Mouse (Mus musculus): ENCODE measurements around the gene Prpsap2. TPM values are rescaled to one million over a fixed set of nuclear protein-coding genes. Genes with fewer than 3 reads are reported as not detected.

Gene Prpsap2
- polyA plus RNA-seq, 1 experiment from 2014 or later = 49.7 TPM

GRCm38 (mm10) chr11:61744460-61744859 is 17.4 kb downstream of the Prpsap2 start:
- Histone ChIP-seq H3K4me2 (no peak overlapping the region), H3K9me3 (no peaks in the 10 kb centered on the region), H3K36me3 (peaks cover 45% of the 10 kb centered on the region), H3K4me1 (replicated peaks) (no peaks in the 10 kb centered on the region), H3K4me3 (no peak overlapping the region), H3K27ac (replicated peaks) (no peak overlapping the region), H3K9ac (no peak overlapping the region), H3K27me3 (no peaks in the 10 kb centered on the region)
- ATAC-seq (ENCODE audit: low FRiP score, low read depth) = no peak
- WGBS = 62% methylated on average over 3 of the region's 3 CpGs

GRCm38 (mm10) chr11:61743768-61744167 is 18.1 kb downstream of the Prpsap2 start:
- ATAC-seq (ENCODE audit: low FRiP score, low read depth) = no peak
- peaks cover 49% of the 10 kb centered on the region for H3K36me3 ChIP-seq
- H3K9me3 ChIP-seq = no peaks in the 10 kb centered on the region
- no peaks in the 10 kb centered on the region for H3K4me1 ChIP-seq (replicated peaks)
- H3K9ac ChIP-seq = no peak overlapping the region
- H3K27me3 ChIP-seq = no peaks in the 10 kb centered on the region
- H3K4me3 ChIP-seq = no peak overlapping the region
- H3K4me2 ChIP-seq = no peak overlapping the region
- H3K27ac ChIP-seq (replicated peaks) = no peak overlapping the region
- WGBS = 41% methylated on average over 3 of the region's 3 CpGs

- WGBS = 93% methylated on average over 1 of the region's 1 CpGs
- Histone ChIP-seq H3K27ac (replicated peaks) (no peak overlapping the region), H3K4me1 (replicated peaks) (no peaks in the 10 kb centered on the region), H3K27me3 (no peaks in the 10 kb centered on the region), H3K9me3 (no peaks in the 10 kb centered on the region), H3K36me3 (peaks cover 59% of the 10 kb centered on the region), H3K4me3 (no peak overlapping the region), H3K9ac (no peak overlapping the region), H3K4me2 (no peak overlapping the region)
- no peak for ATAC-seq (ENCODE audit: low FRiP score, low read depth)
Measured at GRCm38 (mm10) chr11:61740500-61740899, 21.4 kb downstream of the Prpsap2 start.

- no peak overlapping the region for H3K4me3 ChIP-seq
- no peaks in the 10 kb centered on the region for H3K27me3 ChIP-seq
- ATAC-seq (ENCODE audit: low FRiP score, low read depth) = no peak
- H3K27ac ChIP-seq (replicated peaks) = no peak overlapping the region
- H3K4me2 ChIP-seq = no peak overlapping the region
- no peaks in the 10 kb centered on the region for H3K4me1 ChIP-seq (replicated peaks)
- H3K9me3 ChIP-seq = no peaks in the 10 kb centered on the region
- H3K9ac ChIP-seq = no peak overlapping the region
- peaks cover 68% of the 10 kb centered on the region for H3K36me3 ChIP-seq
- WGBS = 93% methylated on average over 1 of the region's 1 CpGs
Measured at GRCm38 (mm10) chr11:61737290-61737689, 24.6 kb downstream of the Prpsap2 start.

DNA sequence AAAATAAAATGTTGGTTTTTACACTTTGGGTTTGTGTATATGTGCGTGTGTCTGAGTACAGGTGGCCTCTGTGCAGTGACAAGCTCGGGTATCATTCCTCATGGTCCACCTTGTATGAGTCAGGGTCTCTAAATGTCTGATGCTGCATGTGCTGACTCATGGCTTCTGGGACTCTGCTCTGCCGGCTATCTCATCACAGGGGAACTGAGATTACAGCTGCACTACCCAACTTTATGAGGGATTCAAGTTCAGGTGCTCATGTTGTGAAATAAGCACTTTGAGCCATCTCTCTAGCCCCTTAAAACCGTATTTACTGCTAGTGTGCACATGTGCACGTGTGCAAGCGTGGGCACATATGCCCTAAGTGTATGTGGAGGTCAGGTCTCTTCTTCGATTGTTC is 29.2 kb downstream of the Prpsap2 start:
- no peak overlapping the region for H3K9ac ChIP-seq
- ATAC-seq (ENCODE audit: low FRiP score, low read depth) = no peak
- no peaks in the 10 kb centered on the region for H3K27me3 ChIP-seq
- H3K9me3 ChIP-seq = no peaks in the 10 kb centered on the region
- no peak overlapping the region for H3K4me3 ChIP-seq
- H3K4me1 ChIP-seq (replicated peaks) = no peaks in the 10 kb centered on the region
- H3K4me2 ChIP-seq = no peak overlapping the region
- H3K27ac ChIP-seq (replicated peaks) = no peak overlapping the region
- WGBS = 94% methylated on average over 7 of the region's 7 CpGs
- peaks cover 70% of the 10 kb centered on the region for H3K36me3 ChIP-seq

GRCm38 (mm10) chr11:61728037-61728436 is 33.9 kb downstream of the Prpsap2 start:
- 84% methylated on average over 2 of the region's 2 CpGs for WGBS
- Histone ChIP-seq H3K27me3 (no peaks in the 10 kb centered on the region), H3K9me3 (no peaks in the 10 kb centered on the region), H3K36me3 (peaks cover 43% of the 10 kb centered on the region), H3K9ac (no peak overlapping the region), H3K27ac (replicated peaks) (no peak overlapping the region), H3K4me2 (no peak overlapping the region), H3K4me3 (no peak overlapping the region), H3K4me1 (replicated peaks) (no peaks in the 10 kb centered on the region)
- no peak for ATAC-seq (ENCODE audit: low FRiP score, low read depth)

DNA sequence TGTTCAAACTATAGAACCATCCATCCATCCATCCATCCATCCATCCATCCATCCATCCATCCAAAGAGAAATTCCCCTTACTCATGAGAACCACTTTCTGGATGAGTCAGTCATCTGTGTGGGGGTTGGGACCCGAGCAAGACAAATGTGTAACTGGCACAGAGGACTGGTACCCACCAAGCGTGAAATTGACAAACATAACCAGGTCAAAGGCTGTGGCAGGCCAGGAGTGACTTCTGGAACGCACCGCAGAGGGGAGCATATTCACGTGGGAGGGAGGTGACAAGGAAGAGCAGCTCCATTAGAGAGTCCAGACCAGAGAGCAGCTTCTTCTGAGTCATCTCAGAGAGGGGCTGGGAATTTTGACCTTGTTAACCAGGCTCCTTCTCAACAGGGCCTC is 39.8 kb downstream of the Prpsap2 start:
- Histone ChIP-seq H3K9me3 (no peaks in the 10 kb centered on the region), H3K4me1 (replicated peaks) (no peaks in the 10 kb centered on the region), H3K27ac (replicated peaks) (no peak overlapping the region), H3K4me3 (no peak overlapping the region), H3K4me2 (no peak overlapping the region), H3K36me3 (no peaks in the 10 kb centered on the region; the same call in 1 of the 2 replicates), H3K27me3 (no peaks in the 10 kb centered on the region), H3K9ac (no peak overlapping the region)
- 47% methylated on average over 5 of the region's 5 CpGs for WGBS
- no peak for ATAC-seq (ENCODE audit: low FRiP score, low read depth)

DNA sequence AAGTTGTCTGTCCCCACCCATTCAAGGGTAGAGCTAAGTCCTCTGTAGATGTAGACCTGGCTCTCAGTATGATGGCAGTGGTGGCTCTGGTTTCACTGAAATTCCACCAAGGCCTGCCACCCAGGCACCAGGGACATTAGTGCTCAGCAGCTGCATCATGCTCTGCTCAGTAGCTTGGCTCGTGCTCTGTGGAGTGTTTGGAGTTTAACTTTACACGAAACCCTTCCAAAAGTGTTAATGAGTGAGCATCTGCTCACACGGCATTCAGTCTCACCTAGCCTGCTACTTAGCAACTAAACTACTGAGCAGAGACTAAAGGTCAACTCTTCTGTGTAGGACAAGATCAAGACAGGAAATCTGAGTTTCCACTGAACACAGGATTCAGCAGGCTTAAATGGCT is 41.3 kb downstream of the Prpsap2 start, which contains the start of gene Slc5a10:
Gene Slc5a10, minus strand, starts transcription at position 191 of the 400 bp plus-strand sequence.
- no peak within 1 kb of the TSS for H3K4me2 ChIP-seq
- no peaks in the 10 kb centered on the region for H3K36me3 ChIP-seq
- H3K27me3 ChIP-seq = no peaks in the 10 kb centered on the region
- WGBS = 81% methylated on average over 3 of the region's 3 CpGs
- no peak within 1 kb of the TSS for H3K27ac ChIP-seq (replicated peaks)
- no peak for ATAC-seq (ENCODE audit: low FRiP score, low read depth)
- H3K4me1 ChIP-seq (replicated peaks) = no peaks in the 10 kb centered on the region
- H3K9ac ChIP-seq = no peak within 1 kb of the TSS
- H3K4me3 ChIP-seq = no peak within 1 kb of the TSS
- no peaks in the 10 kb centered on the region for H3K9me3 ChIP-seq

DNA sequence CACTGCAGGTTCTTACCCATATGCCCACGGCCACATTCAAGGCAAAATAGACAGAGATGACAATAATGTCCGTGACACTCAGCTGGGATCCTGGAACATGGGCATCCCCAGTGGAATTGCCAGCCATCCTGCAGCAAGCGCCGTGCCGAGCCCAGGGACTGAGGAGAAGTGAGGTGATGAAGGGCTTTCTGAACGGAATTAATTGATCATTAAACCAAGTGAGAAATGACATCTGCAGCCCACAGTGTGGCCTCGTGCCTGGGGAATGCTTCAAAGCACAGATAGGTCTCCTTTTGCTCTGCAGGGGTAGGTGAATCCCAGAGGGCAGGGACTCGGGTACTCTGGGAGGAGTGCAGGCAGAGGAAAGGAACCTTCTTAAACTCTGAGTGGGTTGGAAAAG is 42.1 kb downstream of the Prpsap2 start:
- no peaks in the 10 kb centered on the region for H3K9me3 ChIP-seq
- no peaks in the 10 kb centered on the region for H3K36me3 ChIP-seq
- 46% methylated on average over 8 of the region's 8 CpGs for WGBS
- H3K4me3 ChIP-seq = no peak overlapping the region
- H3K27ac ChIP-seq (replicated peaks) = no peak overlapping the region
- H3K9ac ChIP-seq = no peak overlapping the region
- no peaks in the 10 kb centered on the region for H3K27me3 ChIP-seq
- H3K4me2 ChIP-seq = no peak overlapping the region
- no peak for ATAC-seq (ENCODE audit: low FRiP score, low read depth)
- H3K4me1 ChIP-seq (replicated peaks) = no peaks in the 10 kb centered on the region

DNA sequence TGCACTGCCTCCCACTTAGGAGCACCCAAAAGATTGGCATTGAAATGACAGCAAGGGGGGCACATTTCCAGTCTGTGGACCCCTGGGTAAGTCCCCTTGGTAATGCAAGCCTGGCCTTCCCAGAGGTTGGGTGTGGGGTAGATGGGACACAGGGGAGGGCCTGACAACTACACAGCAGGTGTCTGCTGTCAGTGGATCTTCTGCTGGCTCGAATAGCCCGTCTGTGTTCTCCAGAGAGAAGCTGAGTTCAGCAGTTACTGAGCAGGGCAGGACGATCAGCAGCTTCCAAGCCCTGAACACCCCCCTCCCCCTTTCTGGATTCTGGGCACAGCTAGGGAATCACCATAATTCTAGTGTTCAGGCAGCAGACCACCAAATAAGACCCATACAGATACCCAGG is 42.5 kb downstream of the Prpsap2 start:
- Histone ChIP-seq H3K4me1 (replicated peaks) (no peaks in the 10 kb centered on the region), H3K9me3 (no peaks in the 10 kb centered on the region), H3K9ac (no peak overlapping the region), H3K27ac (replicated peaks) (no peak overlapping the region), H3K27me3 (no peaks in the 10 kb centered on the region), H3K4me3 (no peak overlapping the region), H3K36me3 (no peaks in the 10 kb centered on the region), H3K4me2 (no peak overlapping the region)
- 35% methylated on average over 3 of the region's 3 CpGs for WGBS
- no peak for ATAC-seq (ENCODE audit: low FRiP score, low read depth)

DNA sequence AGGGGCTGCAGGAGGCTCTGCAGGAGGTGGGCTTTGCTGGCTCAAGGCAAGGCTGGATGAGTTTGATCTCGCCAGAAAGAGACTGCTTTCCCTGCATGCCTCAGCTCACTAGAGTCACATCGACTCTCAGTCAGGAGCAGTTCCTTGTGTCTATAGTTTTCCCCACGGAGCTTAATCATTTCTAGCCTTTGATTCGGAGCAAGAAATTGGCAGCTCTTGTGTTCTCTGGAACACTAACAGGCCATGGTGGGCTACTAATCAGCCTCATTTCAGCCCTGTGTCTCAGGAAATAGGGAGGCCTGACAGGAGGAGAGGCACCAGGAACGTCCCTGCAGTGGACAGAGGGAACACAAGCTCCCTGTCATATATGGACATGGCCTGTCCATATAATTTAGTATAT is 43.9 kb downstream of the Prpsap2 start:
- Histone ChIP-seq H3K4me1 (replicated peaks) (no peaks in the 10 kb centered on the region), H3K4me3 (no peak overlapping the region), H3K9ac (no peak overlapping the region), H3K36me3 (no peaks in the 10 kb centered on the region), H3K27me3 (no peaks in the 10 kb centered on the region), H3K9me3 (no peaks in the 10 kb centered on the region), H3K4me2 (no peak overlapping the region), H3K27ac (replicated peaks) (no peak overlapping the region)
- no peak for ATAC-seq (ENCODE audit: low FRiP score, low read depth)
- 66% methylated on average over 5 of the region's 5 CpGs for WGBS

- no peaks in the 10 kb centered on the region for H3K9me3 ChIP-seq
- no peaks in the 10 kb centered on the region for H3K4me1 ChIP-seq (replicated peaks)
- no peaks in the 10 kb centered on the region for H3K36me3 ChIP-seq
- no peaks in the 10 kb centered on the region for H3K27me3 ChIP-seq
- 70% methylated on average over 6 of the region's 6 CpGs for WGBS
- H3K4me2 ChIP-seq = no peak overlapping the region
- H3K4me3 ChIP-seq = no peak overlapping the region
- ATAC-seq (ENCODE audit: low FRiP score, low read depth) = peak; percentile 35; the same call in 1 of the 2 replicates
- H3K27ac ChIP-seq (replicated peaks) = no peak overlapping the region
- no peak overlapping the region for H3K9ac ChIP-seq
Measured at GRCm38 (mm10) chr11:61715130-61715529, 46.8 kb downstream of the Prpsap2 start.

GRCm38 (mm10) chr11:61714346-61715117 is 47.4 kb downstream of the Prpsap2 start:
- Histone ChIP-seq H3K27ac (replicated peaks) (no peak overlapping the region), H3K9ac (no peak overlapping the region), H3K4me3 (no peak overlapping the region), H3K9me3 (no peaks in the 10 kb centered on the region), H3K27me3 (no peaks in the 10 kb centered on the region), H3K4me1 (replicated peaks) (no peaks in the 10 kb centered on the region), H3K4me2 (no peak overlapping the region), H3K36me3 (no peaks in the 10 kb centered on the region)
- 48% methylated on average over 11 of the region's 11 CpGs for WGBS
- ATAC-seq (ENCODE audit: low FRiP score, low read depth) = peak; percentile 79
